Mouse (Mus musculus): ENCODE results near the gene Smc1a. TPM values are rescaled to one million over a fixed set of nuclear protein-coding genes. Genes with fewer than 3 reads are reported as not detected.

Gene Smc1a
- polyA plus RNA-seq, 1 experiment, result 111 TPM

- TF ChIP-seq CTCF (IDR thresholded peaks at IDR 0.05; ENCODE audit: control insufficient read depth, insufficient read depth, low read length) (no peak), POLR2A (IDR thresholded peaks at IDR 0.05; ENCODE audit: borderline replicate concordance, control insufficient read depth, low read depth, low read length) (no peak)
- no peak overlapping the region for H3K27ac ChIP-seq (ENCODE audit: control insufficient read depth, insufficient read depth, low read depth, low read length, poor library complexity)
- WGBS, result 55% methylated on average over 1 of the region's 1 CpGs
- no peaks in the 10 kb centered on the region for H3K4me1 ChIP-seq (ENCODE audit: control insufficient read depth, insufficient read depth, low read length)
- H3K4me3 ChIP-seq (replicated peaks; ENCODE audit: control insufficient read depth, low read depth, low read length), result no peak overlapping the region
These were observed 81.3 kb downstream of the Smc1a start for GRCm38 (mm10) chrX:152097572-152097971.

Other genes with a start within 250 kb of the Smc1a start
- gene Huwe1, start 215.6 kb upstream of the Smc1a start, polyA plus RNA-seq (2011; ENCODE audit: insufficient read depth, insufficient read length, low replicate concordance, missing spikeins), result 38.6 and 63.3 TPM in 2 replicates
- gene Hsd17b10, start 14.6 kb upstream of the Smc1a start, polyA plus RNA-seq (2011; ENCODE audit: insufficient read depth, insufficient read length, low replicate concordance, missing spikeins), result 15.7 and 36.2 TPM in 2 replicates
- 1.1 and 1.7 TPM in 2 replicates for gene Ribc1, start 133 bp upstream of the Smc1a start, polyA plus RNA-seq (2011; ENCODE audit: insufficient read depth, insufficient read length, low replicate concordance, missing spikeins)
- gene Iqsec2, start 127.8 kb downstream of the Smc1a start, polyA plus RNA-seq (2011; ENCODE audit: insufficient read depth, insufficient read length, low replicate concordance, missing spikeins), result 3.6 and 4.4 TPM in 2 replicates
- 24.7 and 37.5 TPM in 2 replicates for gene Kdm5c, start 216.6 kb downstream of the Smc1a start, polyA plus RNA-seq (2011; ENCODE audit: insufficient read depth, insufficient read length, low replicate concordance, missing spikeins)

Measured in bone marrow, adult 2 months (tissue).